In the genomic region with DNA sequence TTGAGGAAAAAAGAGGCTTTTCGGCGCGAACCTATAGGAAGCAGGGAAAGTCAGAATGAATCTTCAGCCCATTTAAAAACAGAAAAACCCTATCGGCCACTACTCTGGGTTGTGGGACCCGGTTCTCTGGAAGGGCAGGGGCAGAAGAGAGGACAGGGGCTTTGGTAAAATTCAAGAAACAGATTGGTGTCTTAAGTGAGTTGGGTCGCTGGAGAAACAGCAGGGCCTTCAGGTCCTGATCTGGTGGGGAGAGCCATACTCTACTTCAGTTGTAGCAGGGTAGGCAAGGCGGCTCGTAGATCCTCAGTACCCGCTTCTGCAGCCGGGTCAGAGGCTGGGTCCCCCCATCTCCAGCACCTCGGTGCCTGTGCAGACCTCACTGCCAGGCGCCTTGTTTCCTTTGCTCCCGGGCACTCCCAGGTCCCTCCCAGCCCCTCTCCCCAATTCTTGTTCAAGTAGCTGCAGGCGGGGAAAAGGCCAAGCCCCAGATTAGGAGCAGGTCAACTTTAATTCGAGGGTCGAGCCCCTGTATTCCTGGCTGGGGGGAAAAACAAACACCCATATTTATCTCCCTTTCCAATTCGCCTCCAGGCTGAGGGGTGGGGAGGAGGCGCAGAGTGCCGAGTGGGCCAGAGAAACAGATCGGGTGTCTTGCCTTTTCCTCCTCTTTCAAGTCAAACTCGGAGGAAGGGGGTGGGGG, we compare ENCODE assay signal across 9 mouse cellular contexts. TPM values are rescaled to one million over a fixed set of nuclear protein-coding genes. Genes with fewer than 3 reads are reported as not detected.
DNase-seq lines count a peak whose midpoint lies in the region; ATAC-seq and TF ChIP-seq lines count a peak whose summit lies in the region.
"Had no signal": no experiment of that assay in that cellular context is flagged by ENCODE, and none has a peak within 500 bp of the region (broad histone marks: within the 10 kb centered on the region; RNA-seq: fewer than 3 reads in every experiment).

No protein-coding gene starts in this region.

- H3K4me3 ChIP-seq in hindbrain, postnatal 0 days (ENCODE audit: low read length): peak overlapping the region; percentile 51
- peak overlapping the region; percentile 43 for H3K4me3 ChIP-seq in midbrain, embryonic 16.5 days (ENCODE audit: low read depth, low read length)

- H3K4me1 ChIP-seq in hindbrain, postnatal 0 days (ENCODE audit: insufficient read depth, low read length): no peaks in the 10 kb centered on the region
- peaks cover 8% of the 10 kb centered on the region; the same call in 1 of the 2 replicates for H3K4me1 ChIP-seq in midbrain, embryonic 16.5 days (ENCODE audit: control insufficient read depth, insufficient read depth, low read length)

- intact Hi-C loops in gastrocnemius, postnatal 36 days (cut with DNase I): no loop called here
- intact Hi-C loops in gastrocnemius, postnatal 14 days (cut with DNase I; ENCODE audit: low total_unique reads): loop anchor here (10.0 kb wide), 1 partner anchor 206 kb away; no protein-coding TSS in a partner anchor

- H3K4me2 ChIP-seq in hindbrain, postnatal 0 days (ENCODE audit: low read depth, low read length): peak overlapping the region; percentile 72
- H3K4me2 ChIP-seq in midbrain, embryonic 16.5 days (ENCODE audit: low read length): peak overlapping the region; percentile 72

- 17% methylated on average over 21 of the region's 21 CpGs for whole genome bisulfite sequencing in hindbrain, postnatal 0 days
- WGBS in midbrain, embryonic 16.5 days: 4% methylated on average over 21 of the region's 21 CpGs

- peak overlapping the region; percentile 69 for H3K9ac ChIP-seq in hindbrain, postnatal 0 days (replicated peaks; ENCODE audit: low read length)
- H3K9ac ChIP-seq in midbrain, embryonic 16.5 days (ENCODE audit: low read depth, low read length): peak overlapping the region; percentile 74

- H3K27me3 ChIP-seq in hindbrain, postnatal 0 days (ENCODE audit: insufficient read depth, low read length): 0 out of 2 replicates have a peak, but pooled peaks cover 14% of the 10 kb centered on the region
- H3K27me3 ChIP-seq in midbrain, embryonic 16.5 days (ENCODE audit: control insufficient read depth, insufficient read depth, low read depth, low read length): peaks cover 5% of the 10 kb centered on the region; the same call in 1 of the 2 replicates

- TF ChIP-seq CTCF in hindbrain, postnatal 0 days (IDR thresholded peaks at IDR 0.05; ENCODE audit: low read depth): no peak

- H3K36me3 ChIP-seq in hindbrain, postnatal 0 days (ENCODE audit: insufficient read depth, low read length): no peaks in the 10 kb centered on the region
- H3K36me3 ChIP-seq in midbrain, embryonic 16.5 days (ENCODE audit: control insufficient read depth, insufficient read depth, low read length): no peaks in the 10 kb centered on the region

- no peaks in the 10 kb centered on the region for H3K9me3 ChIP-seq in hindbrain, postnatal 0 days (ENCODE audit: low read length)
- no peaks in the 10 kb centered on the region for H3K9me3 ChIP-seq in midbrain, embryonic 16.5 days (replicated peaks; ENCODE audit: control insufficient read depth, low read length, poor library complexity, severe bottlenecking)

- no peak for ATAC-seq in hindbrain, postnatal 0 days
- no peak for ATAC-seq in midbrain, embryonic 16.5 days

- peak overlapping the region; percentile 81 for H3K27ac ChIP-seq in hindbrain, postnatal 0 days
- peak overlapping the region; percentile 84 for H3K27ac ChIP-seq in midbrain, embryonic 16.5 days (ENCODE audit: low read length)

- peak; percentile 16 for DNase-seq in gastrocnemius, postnatal 10 days
- no peak for DNase-seq in gastrocnemius, postnatal 36 days
- DNase-seq in embryo, embryonic 9.5 days (ENCODE audit: extremely low spot score): peak; percentile 83
- peak; percentile 4 for DNase-seq in hindbrain, postnatal 0 days (ENCODE audit: low spot score)
- no peak for DNase-seq in left cerebral cortex, adult 9 months (ENCODE audit: low spot score in 2 of 2)
- no peak for DNase-seq in ovary, postnatal 36 days (ENCODE audit: low spot score)
- DNase-seq in gastrocnemius, postnatal 14 days: no peak
- DNase-seq: B cell, adult 2 months had no signal

RNA-seq across cellular contexts. Expression of gene Meis2, which starts 4.8 kb away (rescaled TPM):
- 1 to 10 TPM; 4.0 to 5.2 TPM for total RNA-seq in gastrocnemius, postnatal 10 days (2021)
- total RNA-seq in gastrocnemius, postnatal 36 days (2021): under 1 TPM; 0.86 to 0.97 TPM
- total RNA-seq in hindbrain, postnatal 0 days (2014; rRNA removed): 132 and 133 TPM in 2 replicates
- polyA plus RNA-seq in hindbrain, postnatal 0 days (2015; fragmentation: Nextera tagmentation; extraction: Ambion mirVana): 94.4 and 105 TPM in 2 replicates
- polyA plus RNA-seq in midbrain, embryonic 16.5 days (2015; fragmentation: Nextera tagmentation; extraction: Ambion mirVana): 62.5 and 70.2 TPM in 2 replicates
- 1 to 10 TPM; 2.6 to 3.2 TPM for total RNA-seq in gastrocnemius, postnatal 14 days (2021)

Comparison
In these comparisons a context has a peak if more than half of its experiments do, and no peak if none do; other contexts are left out.
1. DNase-seq: peak in gastrocnemius, postnatal 10 days (single experiment), embryo, embryonic 9.5 days (single experiment) and hindbrain, postnatal 0 days (single experiment); none in gastrocnemius, postnatal 36 days (0 of 2), left cerebral cortex, adult 9 months (0 of 2), ovary, postnatal 36 days (single experiment) and gastrocnemius, postnatal 14 days (single experiment).
2. RNA of gene Meis2, which starts 4.8 kb away (total RNA-seq): 132 to 133 TPM in hindbrain, postnatal 0 days; 4.0 to 5.2 TPM in gastrocnemius, postnatal 10 days, 2.6 to 3.2 TPM in gastrocnemius, postnatal 14 days and 0.86 to 0.97 TPM in gastrocnemius, postnatal 36 days; every median in the first group is over 10 times any median in the second.